In the genomic region with DNA sequence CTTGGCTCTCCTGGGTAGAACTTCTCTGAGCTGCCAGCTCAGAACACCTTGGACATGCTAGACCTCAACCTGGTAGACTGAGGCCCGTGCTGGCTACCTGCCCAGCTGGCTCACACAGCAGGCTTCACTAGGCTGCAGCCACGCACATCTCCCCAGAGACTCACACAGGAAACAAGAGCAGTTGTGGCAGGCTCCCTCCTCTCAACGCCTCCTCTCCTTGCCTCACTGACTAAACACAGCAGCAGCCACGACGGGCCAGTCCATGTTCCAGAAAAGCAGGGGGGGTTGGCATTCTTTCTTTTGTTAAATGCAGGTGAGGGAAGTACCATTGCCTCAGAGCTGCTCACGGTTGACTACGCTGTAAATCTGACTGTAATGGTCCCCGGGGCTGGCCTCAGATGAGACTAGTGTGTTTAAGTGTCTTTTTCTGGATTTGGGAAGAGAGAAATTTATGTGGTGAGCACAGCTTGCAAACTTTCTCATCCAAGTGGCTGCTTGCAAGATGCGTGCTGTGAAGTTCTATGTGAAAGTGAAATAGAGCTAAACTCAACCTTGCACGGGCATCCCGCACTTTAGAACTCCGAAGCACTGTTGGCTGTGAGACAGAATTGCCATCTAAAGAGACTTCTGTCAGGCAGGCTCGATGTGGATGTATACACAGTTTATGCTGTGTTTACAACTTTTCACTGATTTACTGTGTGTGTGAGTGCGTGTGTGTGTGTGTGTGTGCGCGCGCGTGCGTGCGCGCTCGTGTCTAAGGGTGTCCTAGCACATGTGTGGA, we compare ENCODE assay signal across 8 mouse cellular contexts.
A peak's percentile ranks its signal among the peaks of the same experiment; 100 is the strongest.
DNase-seq lines count a peak whose midpoint lies in the region; ATAC-seq and TF ChIP-seq lines count a peak whose summit lies in the region.

No protein-coding gene starts in this region.

- peak overlapping the region; percentile 31 for H3K27ac ChIP-seq in embryonic facial prominence, embryonic 11.5 days (replicated peaks; ENCODE audit: low read depth, low read length)
- peak overlapping the region; percentile 7; the same call in 1 of the 2 replicates for H3K27ac ChIP-seq in kidney, adult 2 months (ENCODE audit: insufficient read depth, low read depth, low read length)
- H3K27ac ChIP-seq in limb, embryonic 10.5 days, result peak overlapping the region; percentile 78
- H3K27ac ChIP-seq in midbrain, embryonic 12.5 days (replicated peaks), result peak overlapping the region; percentile 50

- WGBS in embryonic facial prominence, embryonic 11.5 days, result 44% methylated on average over 22 of the region's 22 CpGs
- 41% methylated on average over 22 of the region's 22 CpGs for WGBS in kidney, adult 2 months
- 48% methylated on average over 22 of the region's 22 CpGs for WGBS in limb, embryonic 10.5 days
- 42% methylated on average over 22 of the region's 22 CpGs for WGBS in midbrain, embryonic 12.5 days

- ATAC-seq in embryonic facial prominence, embryonic 11.5 days (replicated peaks; ENCODE audit: insufficient number of reproducible peaks, low FRiP score, low TSS enrichment, low read depth), result 0 out of 2 replicates have a peak, but pooled peaks have one; percentile 37
- 0 out of 2 replicates have a peak, but pooled peaks have one; percentile 34 for ATAC-seq in midbrain, embryonic 12.5 days (ENCODE audit: low FRiP score, low read depth)
- no peak for ATAC-seq in megakaryocyte-erythroid progenitor cell, adult 5-6 weeks (replicated peaks; ENCODE audit: low FRiP score, low TSS enrichment, poor library complexity, severe bottlenecking)

- H3K27me3 ChIP-seq in embryonic facial prominence, embryonic 11.5 days (ENCODE audit: control insufficient read depth, insufficient read depth, low read length), result no peaks in the 10 kb centered on the region
- no peaks in the 10 kb centered on the region for H3K27me3 ChIP-seq in kidney, adult 2 months (replicated peaks; ENCODE audit: control insufficient read depth, insufficient read depth, low read length)
- no peaks in the 10 kb centered on the region for H3K27me3 ChIP-seq in limb, embryonic 10.5 days (ENCODE audit: low read depth, poor library complexity, severe bottlenecking)
- H3K27me3 ChIP-seq in midbrain, embryonic 12.5 days, result peaks cover 7% of the 10 kb centered on the region; the same call in 1 of the 2 replicates

- TF ChIP-seq POLR2A in kidney, adult 2 months (IDR thresholded peaks at IDR 0.05; ENCODE audit: low read depth, low read length), result no peak

- no peaks in the 10 kb centered on the region for H3K9me3 ChIP-seq in embryonic facial prominence, embryonic 11.5 days (replicated peaks; ENCODE audit: control insufficient read depth, low read length)
- H3K9me3 ChIP-seq in limb, embryonic 10.5 days (replicated peaks), result no peaks in the 10 kb centered on the region
- H3K9me3 ChIP-seq in midbrain, embryonic 12.5 days, result no peaks in the 10 kb centered on the region

- peak overlapping the region; percentile 32 for H3K4me3 ChIP-seq in embryonic facial prominence, embryonic 11.5 days (ENCODE audit: low read depth, low read length)
- H3K4me3 ChIP-seq in kidney, adult 2 months (ENCODE audit: insufficient read depth, low read depth, low read length), result peak overlapping the region; percentile 8
- H3K4me3 ChIP-seq in limb, embryonic 10.5 days, result peak overlapping the region; percentile 44
- peak overlapping the region; percentile 30 for H3K4me3 ChIP-seq in midbrain, embryonic 12.5 days

- H3K36me3 ChIP-seq in embryonic facial prominence, embryonic 11.5 days (replicated peaks; ENCODE audit: control insufficient read depth, insufficient read depth, low read depth, low read length), result no peaks in the 10 kb centered on the region
- no peaks in the 10 kb centered on the region for H3K36me3 ChIP-seq in kidney, adult 2 months (ENCODE audit: control insufficient read depth, insufficient read depth, low read length)
- H3K36me3 ChIP-seq in limb, embryonic 10.5 days, result no peaks in the 10 kb centered on the region
- H3K36me3 ChIP-seq in midbrain, embryonic 12.5 days, result no peaks in the 10 kb centered on the region

- DNase-seq in adrenal gland, adult 2 months, result peak; percentile 66
- DNase-seq in embryonic facial prominence, embryonic 11.5 days (ENCODE audit: low spot score), result peak; percentile 81
- DNase-seq in heart, adult 9 months (ENCODE audit: low spot score in 2 of 2), result peak; percentile 76 to 82
- DNase-seq in kidney, adult 2 months, result peak; percentile 78
- DNase-seq in limb, embryonic 10.5 days (ENCODE audit: low spot score), result peak; percentile 73
- DNase-seq in skeletal muscle tissue, adult 2 months (ENCODE audit: low read depth, low spot score), result peak; percentile 73

- H3K4me1 ChIP-seq in embryonic facial prominence, embryonic 11.5 days (ENCODE audit: control insufficient read depth, insufficient read depth, low read length), result no peaks in the 10 kb centered on the region; the same call in 1 of the 2 replicates
- H3K4me1 ChIP-seq in kidney, adult 2 months (ENCODE audit: control insufficient read depth, insufficient read depth, low read length), result peaks cover 7% of the 10 kb centered on the region; the same call in 1 of the 2 replicates
- peaks cover 67% of the 10 kb centered on the region for H3K4me1 ChIP-seq in limb, embryonic 10.5 days
- H3K4me1 ChIP-seq in midbrain, embryonic 12.5 days, result peaks cover 31% of the 10 kb centered on the region

- no peak for TF ChIP-seq CTCF in kidney, adult 2 months (conservative IDR thresholded peaks at IDR 0.05; ENCODE audit: insufficient read depth, insufficient read length, low read depth, low read length)

- H3K4me2 ChIP-seq in embryonic facial prominence, embryonic 11.5 days (ENCODE audit: low read depth, low read length), result peak overlapping the region; percentile 57
- peak overlapping the region; percentile 50 for H3K4me2 ChIP-seq in midbrain, embryonic 12.5 days (replicated peaks)

- peak overlapping the region; percentile 46 for H3K9ac ChIP-seq in embryonic facial prominence, embryonic 11.5 days (replicated peaks; ENCODE audit: low read length)
- H3K9ac ChIP-seq in midbrain, embryonic 12.5 days (replicated peaks), result peak overlapping the region; percentile 24; the same call in 1 of the 2 replicates

Comparison
In these comparisons a context has a peak if more than half of its experiments do, and no peak if none do; other contexts are left out.
1. H3K27ac ChIP-seq: peak in every context shown above with its lines; median percentile 78 in limb, embryonic 10.5 days; 50 in midbrain, embryonic 12.5 days; 31 in embryonic facial prominence, embryonic 11.5 days; 7 in kidney, adult 2 months.